ENCODE assay signal across 9 mouse cellular contexts in genomic region chr6:83750171-83750684, GRCm38 (mm10). TPM values are rescaled to one million over a fixed set of nuclear protein-coding genes. Genes with fewer than 3 reads are reported as not detected.
DNase-seq lines count a peak whose midpoint lies in the region; ATAC-seq and TF ChIP-seq lines count a peak whose summit lies in the region.
"Had no signal": no experiment of that assay in that cellular context is flagged by ENCODE, and none has a peak within 500 bp of the region (broad histone marks: within the 10 kb centered on the region; RNA-seq: fewer than 3 reads in every experiment).

No protein-coding gene starts in this region.

- no peak overlapping the region for H3K4me2 ChIP-seq in forebrain, embryonic 11.5 days (ENCODE audit: low read depth, low read length, severe bottlenecking)
- H3K4me2 ChIP-seq in forebrain, embryonic 15.5 days (replicated peaks), result no peak overlapping the region
- no peak overlapping the region for H3K4me2 ChIP-seq in lung, postnatal 0 days (replicated peaks; ENCODE audit: low read depth, low read length)

- 0 out of 2 replicates have a peak overlapping the region, but pooled peaks have one; percentile 35 for H3K9ac ChIP-seq in forebrain, embryonic 11.5 days (ENCODE audit: low read length)
- no peak overlapping the region for H3K9ac ChIP-seq in forebrain, embryonic 15.5 days (replicated peaks)
- H3K9ac ChIP-seq in lung, postnatal 0 days (replicated peaks; ENCODE audit: low read depth), result no peak overlapping the region

- peaks cover 2% of the 10 kb centered on the region for H3K27me3 ChIP-seq in forebrain, embryonic 11.5 days (ENCODE audit: control insufficient read depth, insufficient read depth, low read length)
- H3K27me3 ChIP-seq in forebrain, embryonic 15.5 days, result no peaks in the 10 kb centered on the region; the same call in 1 of the 2 replicates
- no peaks in the 10 kb centered on the region for H3K27me3 ChIP-seq in lung, postnatal 0 days (replicated peaks; ENCODE audit: insufficient read depth, low read length)

- peak; percentile 91 for TF ChIP-seq CTCF in lung, postnatal 0 days (IDR thresholded peaks at IDR 0.05)

- 5% methylated on average over 11 of the region's 11 CpGs for WGBS in forebrain, embryonic 11.5 days
- 5% methylated on average over 11 of the region's 11 CpGs for WGBS in forebrain, embryonic 15.5 days
- WGBS in lung, postnatal 0 days, result 10% methylated on average over 11 of the region's 11 CpGs

- no peak overlapping the region for H3K4me3 ChIP-seq in forebrain, embryonic 11.5 days (ENCODE audit: low read depth, low read length)
- H3K4me3 ChIP-seq in forebrain, embryonic 15.5 days, result no peak overlapping the region
- H3K4me3 ChIP-seq in lung, postnatal 0 days (ENCODE audit: low read depth, low read length), result no peak overlapping the region

- H3K4me1 ChIP-seq in forebrain, embryonic 11.5 days (replicated peaks; ENCODE audit: control insufficient read depth, insufficient read depth, low read length), result peaks cover 4% of the 10 kb centered on the region; the same call in 1 of the 2 replicates
- no peaks in the 10 kb centered on the region for H3K4me1 ChIP-seq in forebrain, embryonic 15.5 days
- no peaks in the 10 kb centered on the region for H3K4me1 ChIP-seq in lung, postnatal 0 days (ENCODE audit: insufficient read depth, low read depth, low read length)

- peak; percentile 80 for DNase-seq in forebrain, embryonic 11.5 days (ENCODE audit: low spot score)
- peak; percentile 74 for DNase-seq in CD4-positive, CD25-positive, alpha-beta regulatory T cell, adult 2 months (ENCODE audit: low read depth, low spot score)
- peak; percentile 18 for DNase-seq in c-Kit-positive CD71-positive TER-119-positive erythroid progenitor cells, embryonic 14.5 days (ENCODE audit: low spot score)
- peak; percentile 37 to 84 for DNase-seq in kidney, postnatal 36 days
- peak; percentile 56 for DNase-seq in lung, postnatal 0 days (ENCODE audit: low spot score)
- peak; percentile 27 for DNase-seq in spleen, adult 12 weeks (ENCODE audit: low spot score)

- no peaks in the 10 kb centered on the region for H3K36me3 ChIP-seq in forebrain, embryonic 11.5 days (ENCODE audit: control insufficient read depth, insufficient read depth, low read length)
- H3K36me3 ChIP-seq in forebrain, embryonic 15.5 days, result no peaks in the 10 kb centered on the region
- no peaks in the 10 kb centered on the region for H3K36me3 ChIP-seq in lung, postnatal 0 days (ENCODE audit: insufficient read depth, low read length)

- no peak for TF ChIP-seq EP300 in lung, postnatal 0 days (IDR thresholded peaks at IDR 0.05)

- ATAC-seq in forebrain, embryonic 11.5 days (replicated peaks; ENCODE audit: low FRiP score), result peak; percentile 36; the same call in 1 of the 2 replicates
- ATAC-seq in forebrain, embryonic 15.5 days (replicated peaks), result no peak
- ATAC-seq in granulocyte monocyte progenitor cell, adult 5-6 weeks (replicated peaks; ENCODE audit: poor library complexity, severe bottlenecking), result peak; percentile 81
- no peak for ATAC-seq in lung, postnatal 0 days

- no peaks in the 10 kb centered on the region for H3K9me3 ChIP-seq in forebrain, embryonic 11.5 days (ENCODE audit: control insufficient read depth, low read length)
- H3K9me3 ChIP-seq in forebrain, embryonic 15.5 days, result no peaks in the 10 kb centered on the region
- H3K9me3 ChIP-seq in lung, postnatal 0 days (ENCODE audit: low read length), result no peaks in the 10 kb centered on the region

- H3K27ac ChIP-seq in forebrain, embryonic 11.5 days (ENCODE audit: low read depth, low read length), result no peak overlapping the region
- no peak overlapping the region for H3K27ac ChIP-seq in forebrain, embryonic 15.5 days (replicated peaks)
- H3K27ac ChIP-seq in lung, postnatal 0 days (ENCODE audit: low read length), result no peak overlapping the region

RNA-seq across cellular contexts. Expression of gene Atp6v1b1, which starts 7.4 kb away (rescaled TPM):
- polyA plus RNA-seq in forebrain, embryonic 11.5 days (2014; fragmentation: Nextera tagmentation; extraction: Ambion mirVana), result not detected in 2 replicates
- 0.43 and 0.53 TPM in 2 replicates for polyA plus RNA-seq in forebrain, embryonic 15.5 days (2015; fragmentation: Nextera tagmentation; extraction: Ambion mirVana)
- total RNA-seq in granulocyte monocyte progenitor cell, adult 5-6 weeks (2014; fragmentation: Nextera tagmentation), result not detected in 2 replicates
- not detected in 2 replicates for total RNA-seq in granulocyte monocyte progenitor cell, adult 5-6 weeks (2017)
- 0.56 and 0.64 TPM in 2 replicates for polyA plus RNA-seq in lung, postnatal 0 days (2015; fragmentation: Nextera tagmentation; extraction: Ambion mirVana)

RNA-seq across cellular contexts. Expression of gene Ankrd53, which starts 12.2 kb away (rescaled TPM):
- polyA plus RNA-seq in forebrain, embryonic 11.5 days (2014; fragmentation: Nextera tagmentation; extraction: Ambion mirVana), result 0.25 TPM in 1 of 2 replicates, not detected in the other
- 0.19 and 0.24 TPM in 2 replicates for polyA plus RNA-seq in forebrain, embryonic 15.5 days (2015; fragmentation: Nextera tagmentation; extraction: Ambion mirVana)
- 0.41 TPM in 1 of 2 replicates, not detected in the other for total RNA-seq in granulocyte monocyte progenitor cell, adult 5-6 weeks (2014; fragmentation: Nextera tagmentation)
- total RNA-seq in granulocyte monocyte progenitor cell, adult 5-6 weeks (2017), result not detected in 2 replicates
- polyA plus RNA-seq in lung, postnatal 0 days (2015; fragmentation: Nextera tagmentation; extraction: Ambion mirVana), result 0.12 TPM in 1 of 2 replicates, not detected in the other
- total RNA-seq: left cerebral cortex, postnatal 10 days had no signal

RNA-seq across cellular contexts. Expression of gene Tex261, which starts 25.4 kb away (rescaled TPM):
- polyA plus RNA-seq in forebrain, embryonic 11.5 days (2014; fragmentation: Nextera tagmentation; extraction: Ambion mirVana), result 61.1 and 68.0 TPM in 2 replicates
- 76.7 and 79.8 TPM in 2 replicates for polyA plus RNA-seq in forebrain, embryonic 15.5 days (2015; fragmentation: Nextera tagmentation; extraction: Ambion mirVana)
- total RNA-seq in granulocyte monocyte progenitor cell, adult 5-6 weeks (2014; fragmentation: Nextera tagmentation), result 60.4 and 82.5 TPM in 2 replicates
- 35.2 and 37.3 TPM in 2 replicates for total RNA-seq in granulocyte monocyte progenitor cell, adult 5-6 weeks (2017)
- 89.8 and 101 TPM in 2 replicates for polyA plus RNA-seq in lung, postnatal 0 days (2015; fragmentation: Nextera tagmentation; extraction: Ambion mirVana)

RNA-seq across cellular contexts. Expression of gene Vax2, which starts 39.2 kb away (rescaled TPM):
- polyA plus RNA-seq in forebrain, embryonic 11.5 days (2014; fragmentation: Nextera tagmentation; extraction: Ambion mirVana), result 0.21 and 0.60 TPM in 2 replicates
- 0.14 and 0.15 TPM in 2 replicates for polyA plus RNA-seq in forebrain, embryonic 15.5 days (2015; fragmentation: Nextera tagmentation; extraction: Ambion mirVana)
- total RNA-seq in granulocyte monocyte progenitor cell, adult 5-6 weeks (2014; fragmentation: Nextera tagmentation), result not detected in 2 replicates
- total RNA-seq in granulocyte monocyte progenitor cell, adult 5-6 weeks (2017), result not detected in 2 replicates
- polyA plus RNA-seq in lung, postnatal 0 days (2015; fragmentation: Nextera tagmentation; extraction: Ambion mirVana), result not detected in 2 replicates
- total RNA-seq: left cerebral cortex, postnatal 10 days had no signal

RNA-seq across cellular contexts. Expression of gene Nagk, which starts 44.6 kb away (rescaled TPM):
- 36.0 and 37.4 TPM in 2 replicates for polyA plus RNA-seq in forebrain, embryonic 11.5 days (2014; fragmentation: Nextera tagmentation; extraction: Ambion mirVana)
- 107 and 113 TPM in 2 replicates for polyA plus RNA-seq in forebrain, embryonic 15.5 days (2015; fragmentation: Nextera tagmentation; extraction: Ambion mirVana)
- total RNA-seq in granulocyte monocyte progenitor cell, adult 5-6 weeks (2014; fragmentation: Nextera tagmentation), result 25.7 and 25.9 TPM in 2 replicates
- total RNA-seq in granulocyte monocyte progenitor cell, adult 5-6 weeks (2017), result 23.1 and 23.6 TPM in 2 replicates
- 69.4 and 79.9 TPM in 2 replicates for polyA plus RNA-seq in lung, postnatal 0 days (2015; fragmentation: Nextera tagmentation; extraction: Ambion mirVana)

Comparison
In these comparisons a context has a peak if more than half of its experiments do, and no peak if none do; other contexts are left out.
1. ATAC-seq: peak in forebrain, embryonic 11.5 days (single experiment) and granulocyte monocyte progenitor cell, adult 5-6 weeks (single experiment); none in forebrain, embryonic 15.5 days (single experiment) and lung, postnatal 0 days (single experiment).
2. DNase-seq: peak in every context shown above with its lines; median percentile 80 in forebrain, embryonic 11.5 days; 74 in CD4-positive, CD25-positive, alpha-beta regulatory T cell, adult 2 months; 60 in kidney, postnatal 36 days; 56 in lung, postnatal 0 days; 27 in spleen, adult 12 weeks; 18 in c-Kit-positive CD71-positive TER-119-positive erythroid progenitor cells, embryonic 14.5 days.